Mouse (Mus musculus) right cerebral cortex, adult 18-20 months (tissue): ENCODE results near the gene Serpine3.
"Not testable (repeated sequence)": the region's sequence is repeated elsewhere in the genome, so short reads cannot be mapped to it uniquely, and the experiment has no call there.

ENCODE experiments used
- DNase-seq: peaks from one replicate; pipeline ENCODE4 v3.0.0; 2022; ENCODE audit warnings: mixed read lengths

Gene Serpine3

DNA sequence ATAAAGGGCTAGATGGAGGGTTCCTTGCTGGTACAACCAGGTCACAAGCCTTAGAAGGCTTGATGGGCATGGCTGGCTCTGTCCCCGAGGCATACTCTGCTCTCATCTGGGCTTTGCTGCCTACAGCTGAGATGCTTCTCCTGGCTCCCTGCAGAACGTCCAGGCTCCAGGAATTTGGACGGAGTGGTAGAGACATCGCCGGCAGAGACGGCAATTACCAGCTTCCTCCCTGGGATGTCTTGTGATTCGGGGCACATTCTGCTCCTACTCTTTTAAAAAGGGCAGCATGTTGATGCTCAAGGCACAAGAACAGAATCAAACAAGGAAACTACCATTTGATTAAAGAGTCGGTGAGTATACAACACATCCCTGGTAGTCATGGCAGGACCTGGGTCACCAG, at the start of gene Serpine3:
TSS of gene Serpine3 (plus strand) at position 301 of the 400 bp plus-strand sequence.
- DNase-seq: no peak

DNA sequence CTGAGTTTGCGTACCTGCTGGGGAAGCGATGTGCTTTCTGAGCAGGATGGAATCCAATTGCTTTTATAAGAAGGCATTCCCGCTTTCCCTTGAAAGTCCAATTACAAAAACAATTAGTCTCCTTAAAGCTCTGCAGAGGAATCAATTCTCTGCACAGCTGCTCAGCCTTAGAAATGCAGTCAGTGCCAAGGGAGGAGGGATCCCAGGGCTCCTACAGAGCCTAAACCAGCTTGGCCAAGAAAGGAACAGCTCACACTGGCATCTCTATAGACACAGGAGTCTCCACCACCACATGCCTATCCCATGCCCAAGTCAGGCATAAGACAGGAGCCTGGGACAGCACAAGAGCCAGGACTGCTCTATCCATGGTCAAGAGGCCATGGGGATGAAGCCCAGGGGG, 41.1 kb upstream of the Serpine3 start:
- peak; percentile 41 for DNase-seq

DNA sequence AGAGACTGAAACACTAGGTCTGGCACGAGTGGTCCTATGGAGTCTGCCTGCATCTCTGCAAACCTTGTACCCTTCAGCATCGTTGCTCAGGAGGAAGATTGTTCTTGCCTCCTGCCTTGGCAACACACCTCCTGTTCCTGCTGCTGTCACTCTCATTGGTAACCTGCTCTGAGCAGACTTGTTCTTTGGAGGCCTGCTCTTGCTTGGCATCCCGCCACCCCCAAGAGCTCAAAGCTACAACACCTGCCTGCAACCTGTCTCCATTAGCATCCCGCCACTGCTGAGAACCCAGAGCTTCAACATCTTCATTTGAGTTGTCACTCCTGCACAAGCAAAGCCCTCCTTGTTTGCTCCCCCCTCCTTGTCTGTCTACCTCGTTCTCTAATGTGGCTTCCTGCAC, 35.5 kb upstream of the Serpine3 start:
- DNase-seq: no peak

DNA sequence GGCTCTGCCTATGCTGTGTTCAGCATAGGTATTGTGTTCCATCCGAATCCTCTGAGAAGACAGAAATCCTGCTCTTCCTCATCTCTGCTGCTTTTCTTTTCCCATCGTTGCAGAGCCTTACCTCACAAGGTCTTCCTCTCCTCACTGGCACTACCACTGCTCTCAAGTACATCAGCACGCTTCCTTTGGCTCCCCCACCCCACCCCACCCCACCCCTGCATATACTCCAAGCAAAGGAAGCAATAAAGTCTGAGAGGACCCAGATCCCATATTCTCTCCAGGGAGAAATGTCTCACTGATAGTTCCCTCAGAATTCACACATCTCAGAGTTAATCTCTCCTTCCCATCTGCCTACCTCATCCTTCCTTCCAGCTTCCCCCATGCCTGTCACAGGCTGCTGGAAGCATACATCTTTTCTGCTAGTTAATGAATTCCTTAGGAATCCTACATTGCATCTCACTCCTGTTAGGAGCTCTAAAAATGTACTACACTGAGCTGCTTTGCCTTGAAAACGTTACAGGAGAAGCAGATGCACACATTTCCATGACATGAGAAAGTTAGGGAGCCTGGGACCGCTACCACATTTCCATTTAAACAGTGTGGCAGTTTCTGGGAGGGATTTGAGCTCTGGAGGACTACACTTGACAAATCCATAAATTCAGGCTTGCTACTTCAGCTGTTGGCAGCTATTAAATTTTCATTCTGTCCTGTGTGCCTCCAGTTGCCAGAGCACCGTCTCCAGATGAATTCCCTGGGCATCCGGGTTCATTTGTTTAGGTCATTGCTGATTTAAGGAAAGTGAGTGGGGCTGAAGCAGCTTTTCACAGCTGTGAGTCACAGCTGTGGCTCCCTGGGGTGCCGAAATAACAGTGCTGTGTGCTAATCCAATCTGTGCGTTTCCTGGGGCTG, 25.8 kb upstream of the Serpine3 start:
- DNase-seq: peak; percentile 71

DNA sequence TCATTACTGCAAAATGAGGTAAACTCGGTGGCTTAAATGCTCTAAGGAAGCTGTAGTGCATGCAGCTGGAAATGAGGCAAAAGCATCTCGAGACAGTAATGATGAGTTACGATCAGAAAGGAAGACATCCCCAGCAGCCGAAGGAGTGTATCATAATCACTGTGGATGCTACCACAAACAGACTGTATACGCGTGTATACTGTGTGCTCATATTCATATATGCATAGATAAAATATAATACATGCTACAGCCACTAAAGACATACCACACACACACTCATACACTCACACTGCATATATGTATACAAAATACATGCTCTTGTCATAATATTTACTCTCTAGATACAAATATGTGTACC, 25.1 kb upstream of the Serpine3 start:
- DNase-seq: no peak

DNA sequence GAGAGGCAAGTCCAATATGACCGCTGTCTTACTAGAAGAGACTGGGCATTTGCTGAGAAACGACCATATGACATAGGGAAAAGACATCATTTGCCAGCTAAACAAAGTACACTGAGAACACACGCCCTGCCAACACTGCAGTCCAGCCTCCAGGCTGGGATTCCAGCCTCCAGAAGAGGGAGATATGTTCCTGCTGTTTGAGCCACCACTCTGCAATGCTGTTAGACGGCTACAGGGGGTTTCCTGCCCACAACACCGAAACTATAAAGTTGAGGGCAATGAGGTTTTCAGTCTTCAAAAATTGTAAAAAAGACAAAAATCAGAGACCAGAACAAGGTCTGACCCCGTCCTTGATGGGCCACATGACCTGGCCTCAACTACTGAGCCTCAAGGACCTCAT, 24.4 kb upstream of the Serpine3 start:
- no peak for DNase-seq

DNA sequence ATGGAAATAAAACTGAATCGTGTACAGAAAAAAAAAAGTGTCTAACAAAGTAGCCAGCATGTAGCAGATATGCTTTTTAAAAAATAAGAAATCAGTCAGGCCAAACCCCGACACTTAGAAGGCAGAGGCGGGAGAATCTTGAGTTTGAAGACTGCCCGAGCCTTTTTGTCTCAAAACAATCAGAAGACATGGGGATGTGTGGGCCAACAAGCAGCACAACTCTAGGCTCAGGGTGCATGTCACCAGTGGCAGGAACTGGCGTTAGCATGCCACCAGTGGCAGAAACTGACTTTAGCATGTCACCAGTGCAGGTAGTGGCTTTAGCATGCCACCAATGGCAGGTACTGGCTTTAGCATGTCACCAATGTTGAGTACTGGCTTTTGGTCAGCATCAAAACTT, 23.9 kb upstream of the Serpine3 start:
- no peak for DNase-seq

DNA sequence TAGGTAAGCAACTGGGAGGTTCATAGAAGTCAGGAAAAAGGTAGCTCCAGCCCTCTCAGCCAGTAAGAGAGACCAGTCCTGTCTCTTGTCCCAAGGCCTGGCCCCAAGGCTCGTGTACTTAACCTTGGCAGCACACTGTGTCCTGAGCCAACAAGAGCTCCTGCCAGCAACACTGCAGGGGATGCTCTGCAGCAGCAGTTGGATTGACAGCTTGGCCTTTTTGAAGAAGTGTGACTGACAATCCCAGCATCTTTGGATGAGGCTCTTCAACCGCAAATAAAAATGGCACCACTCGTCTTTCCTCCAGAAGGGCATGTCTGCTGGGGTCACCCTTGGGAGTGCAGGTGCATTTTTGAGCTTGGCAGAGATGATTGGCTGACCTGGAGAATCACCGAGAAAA, 23.1 kb upstream of the Serpine3 start:
- no peak for DNase-seq

DNA sequence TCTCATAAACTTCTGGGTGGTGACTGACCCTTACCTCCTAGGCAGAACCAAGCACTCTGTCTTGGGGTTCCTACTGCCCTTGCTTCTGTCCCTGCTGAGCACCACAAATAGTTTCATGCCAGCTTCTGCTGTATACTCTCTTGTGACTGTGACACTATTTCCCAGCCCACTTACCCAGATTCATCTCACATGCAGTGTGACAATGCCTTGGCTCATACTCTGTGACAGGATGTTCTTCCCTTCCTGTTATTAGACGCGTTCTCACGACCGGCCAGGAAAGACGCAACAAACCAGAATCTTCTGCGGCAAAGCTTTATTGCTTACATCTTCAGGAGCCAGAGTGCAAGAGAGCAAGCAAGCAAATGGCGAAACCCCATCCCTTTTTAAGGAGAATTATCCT, 21.1 kb upstream of the Serpine3 start:
- not testable (repeated sequence) for DNase-seq

DNA sequence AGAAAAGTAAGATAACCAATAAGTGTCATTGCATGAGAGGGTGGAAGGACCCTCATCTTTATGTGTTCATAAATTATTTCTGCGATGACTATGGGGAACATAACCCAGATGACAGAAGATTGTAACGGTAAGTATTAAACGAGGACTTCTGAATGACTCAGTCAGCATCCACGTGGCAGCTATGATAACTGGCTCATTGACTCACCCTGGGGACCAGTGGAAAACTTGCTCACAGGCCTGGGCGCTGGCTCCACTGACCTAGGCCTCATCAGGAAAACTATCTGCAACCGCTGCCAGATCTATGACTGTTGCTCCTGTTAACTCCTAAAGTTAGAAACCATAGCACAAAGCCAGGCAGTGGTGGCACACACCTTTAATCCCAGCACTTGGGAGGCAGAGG, 15.1 kb upstream of the Serpine3 start:
- no peak for DNase-seq

DNA sequence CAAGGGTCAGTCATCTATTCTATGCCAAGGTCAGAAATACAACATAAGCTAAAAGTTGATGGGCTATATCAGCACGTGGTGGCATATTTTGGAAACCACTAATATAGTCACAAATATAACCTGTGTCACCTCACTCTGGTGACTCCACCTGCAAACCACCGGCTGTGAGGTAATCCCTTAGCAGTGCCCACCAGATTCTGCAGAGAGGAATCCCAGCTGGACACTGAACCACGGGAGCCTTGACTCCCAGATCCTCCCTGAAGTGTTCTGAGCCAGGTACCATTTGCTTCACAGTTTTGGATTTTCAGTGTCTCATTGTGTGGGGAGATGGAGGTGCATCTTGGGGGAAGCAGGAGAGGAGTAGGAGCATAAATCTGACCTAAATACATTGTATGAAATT, 13.1 kb upstream of the Serpine3 start:
- no peak for DNase-seq

DNA sequence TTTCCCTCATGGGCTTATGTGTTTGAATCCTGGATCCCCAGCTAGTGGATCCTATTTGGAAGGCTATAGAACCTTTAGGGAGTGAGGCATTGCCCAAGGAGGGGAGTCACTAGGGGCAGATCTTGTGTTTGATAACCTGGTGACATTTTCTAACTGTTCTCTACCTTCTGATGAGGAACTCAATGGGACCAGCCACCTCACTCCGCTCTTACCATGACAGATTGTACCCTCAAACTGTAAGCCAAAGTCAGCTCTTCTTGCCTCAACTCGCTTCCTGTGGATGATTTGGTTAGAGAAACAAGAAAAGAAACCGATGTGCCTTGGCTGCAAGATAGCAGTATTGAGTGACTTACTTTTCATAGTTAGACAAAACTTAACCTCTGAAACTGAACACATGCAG, 11.7 kb upstream of the Serpine3 start:
- no peak for DNase-seq

DNA sequence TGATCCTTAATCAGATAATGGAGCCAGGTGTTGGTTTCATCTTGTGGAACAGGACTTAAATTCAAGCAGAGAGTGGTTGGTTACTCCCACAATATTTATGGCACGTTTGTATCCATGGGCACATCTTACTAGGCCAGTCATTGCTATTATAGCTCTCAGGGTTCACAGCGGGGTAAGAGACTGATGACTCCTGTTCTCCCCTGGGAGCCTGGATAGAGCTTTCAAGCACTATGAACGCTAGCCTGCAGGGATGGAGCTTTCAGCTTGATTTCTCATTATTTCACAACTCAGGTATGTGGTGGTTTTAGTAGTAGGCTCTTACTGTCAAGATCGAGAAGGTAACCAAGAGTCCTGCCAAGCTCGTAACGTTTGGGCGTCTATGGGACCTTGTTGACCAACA, 7.5 kb upstream of the Serpine3 start:
- no peak for DNase-seq

DNA sequence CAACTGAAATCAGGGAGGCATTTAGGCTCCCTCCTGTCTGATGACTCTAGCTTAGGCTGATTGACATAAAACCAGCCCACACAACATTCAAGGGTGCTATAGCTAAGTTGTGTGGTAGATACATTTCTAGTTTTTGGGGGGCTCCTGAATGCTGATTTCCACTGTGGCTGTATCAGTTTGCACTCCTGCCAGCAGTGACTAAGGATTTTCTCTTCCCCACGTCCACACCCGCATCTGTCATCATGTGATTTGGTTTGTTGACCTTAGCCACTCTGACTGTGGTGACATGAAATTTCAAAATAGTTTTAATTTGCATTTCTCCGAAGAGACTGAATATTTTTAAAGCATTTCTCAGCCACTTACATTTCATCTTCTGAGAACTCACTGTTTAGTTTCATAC, 6.0 kb upstream of the Serpine3 start:
- no peak for DNase-seq

DNA sequence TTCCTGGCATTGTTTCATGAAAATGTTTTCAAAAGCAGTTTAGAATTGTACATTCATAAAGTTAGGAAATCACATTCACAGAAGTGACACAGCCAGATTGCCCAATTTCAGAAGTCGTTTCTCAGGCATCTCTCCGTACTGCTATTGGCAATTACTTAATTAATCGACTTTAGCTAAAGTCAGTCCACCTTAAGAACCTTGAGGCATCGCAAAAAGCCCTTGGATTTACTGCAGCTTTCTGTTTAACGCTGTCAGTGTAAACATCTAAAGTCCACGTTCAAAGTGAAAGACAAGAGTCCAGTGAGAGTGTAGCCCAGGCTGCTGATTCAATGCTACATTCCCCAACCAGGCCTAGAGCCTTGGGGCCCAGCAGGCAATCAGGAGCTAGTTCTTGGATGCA, 1.1 kb upstream of the Serpine3 start:
- DNase-seq: no peak

DNA sequence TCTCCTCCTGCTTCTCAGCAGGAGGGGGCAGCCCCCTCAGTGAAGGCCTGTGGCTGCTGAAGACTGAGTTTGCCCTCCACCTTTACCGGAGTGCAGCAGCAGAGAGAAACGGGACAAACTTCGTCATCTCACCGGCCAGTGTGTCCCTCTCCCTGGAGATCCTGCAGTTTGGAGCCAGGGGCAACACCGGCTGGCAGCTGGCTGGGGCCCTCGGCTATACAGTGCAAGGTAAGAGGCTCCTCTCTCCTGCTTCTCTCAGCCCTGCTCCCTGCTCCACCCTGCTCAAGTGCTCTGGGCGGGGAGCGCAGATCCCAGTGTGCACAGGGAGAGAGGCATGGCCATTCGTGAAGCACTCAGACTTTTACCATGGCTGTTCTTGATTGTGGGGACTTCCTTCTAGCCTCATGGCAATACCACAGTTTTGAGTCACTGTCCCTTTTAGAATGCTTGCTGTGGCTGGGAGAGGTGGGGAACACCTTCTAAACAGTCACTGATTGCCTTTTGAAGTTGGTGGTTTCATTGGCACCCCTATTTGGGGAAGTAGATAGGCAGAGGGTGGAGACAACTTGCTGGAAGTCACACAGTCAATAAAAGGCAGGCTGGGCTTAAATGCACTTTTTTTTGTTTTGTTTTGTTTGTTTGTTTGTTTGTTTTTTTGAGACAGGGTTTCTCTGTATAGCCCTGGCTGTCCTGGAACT, 1.7 kb downstream of the Serpine3 start:
- no peak for DNase-seq

DNA sequence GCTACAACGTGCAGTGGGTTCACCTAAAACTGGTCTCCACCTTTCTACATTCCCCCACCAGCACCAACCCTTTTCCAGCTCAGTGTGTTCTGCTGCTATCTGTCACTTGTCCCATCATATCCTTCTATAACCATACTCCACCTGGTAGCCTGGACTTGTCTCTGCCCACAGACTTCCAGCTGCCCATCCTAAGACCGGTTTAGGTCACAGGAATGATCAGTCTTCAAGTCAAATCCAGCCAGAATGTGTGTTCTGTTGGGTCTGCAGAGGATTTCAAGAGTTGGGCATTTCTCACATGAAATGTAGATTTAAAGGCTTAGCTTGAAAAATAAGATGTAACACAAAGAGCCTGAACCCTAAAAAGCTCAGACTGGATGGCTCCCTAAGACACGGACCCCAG, 10.2 kb downstream of the Serpine3 start:
- no peak for DNase-seq

DNA sequence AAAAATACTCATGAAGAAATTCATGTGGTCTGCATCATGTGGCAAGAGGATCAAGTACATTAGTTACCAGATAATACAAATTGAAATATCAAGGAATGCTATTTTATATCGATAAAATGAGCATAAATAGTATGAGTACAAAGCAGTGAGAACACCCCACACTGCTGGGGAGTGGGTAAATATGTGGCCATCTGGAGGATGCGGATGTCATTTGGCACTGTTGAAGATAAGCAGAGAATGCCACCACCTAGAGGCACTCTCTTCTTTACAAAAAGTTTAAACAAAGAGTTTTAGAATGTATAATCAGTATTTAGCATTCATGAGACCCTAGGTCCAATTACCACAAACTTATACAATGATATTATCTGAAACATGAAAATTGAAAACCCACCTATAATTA, 54.7 kb downstream of the Serpine3 start:
- DNase-seq: no peak

DNA sequence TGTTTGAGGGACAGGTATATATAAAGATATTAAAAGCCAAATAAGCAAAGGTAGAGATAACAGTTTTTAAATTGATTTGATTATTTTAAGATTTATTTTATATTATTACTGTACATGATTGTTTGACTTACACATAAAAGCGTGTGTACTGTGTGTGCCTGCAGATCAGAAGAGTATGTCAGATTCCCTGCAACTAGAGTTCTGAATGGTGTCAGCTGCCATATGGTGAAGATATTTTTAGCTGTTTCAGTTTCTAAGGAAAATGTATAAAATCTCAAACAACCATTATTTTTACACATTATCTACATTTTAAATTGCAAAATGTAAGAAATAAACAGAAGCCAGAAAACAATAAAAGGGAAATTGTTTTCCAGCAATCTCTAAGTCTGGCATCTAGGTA, 58.2 kb downstream of the Serpine3 start:
- DNase-seq: no peak

DNA sequence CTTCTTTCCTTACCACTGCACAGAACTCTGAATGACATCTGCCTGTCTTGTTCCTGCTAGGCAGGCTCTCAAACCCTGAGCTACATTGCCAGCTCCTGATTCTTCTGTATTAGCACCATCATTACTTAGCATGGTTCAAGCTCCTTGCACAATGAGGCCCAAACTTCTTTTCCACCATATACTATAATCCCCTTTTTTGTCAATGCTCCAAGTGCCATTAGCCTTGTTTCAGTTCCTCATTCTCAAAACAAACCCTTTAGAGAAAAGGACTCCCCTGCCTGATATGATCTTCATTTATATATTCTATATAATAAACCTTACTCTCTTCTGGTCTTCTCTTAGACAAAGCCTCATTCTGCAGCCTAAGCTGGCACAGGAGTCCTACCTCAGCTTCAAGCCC, 61.1 kb downstream of the Serpine3 start:
- DNase-seq: no peak

DNA sequence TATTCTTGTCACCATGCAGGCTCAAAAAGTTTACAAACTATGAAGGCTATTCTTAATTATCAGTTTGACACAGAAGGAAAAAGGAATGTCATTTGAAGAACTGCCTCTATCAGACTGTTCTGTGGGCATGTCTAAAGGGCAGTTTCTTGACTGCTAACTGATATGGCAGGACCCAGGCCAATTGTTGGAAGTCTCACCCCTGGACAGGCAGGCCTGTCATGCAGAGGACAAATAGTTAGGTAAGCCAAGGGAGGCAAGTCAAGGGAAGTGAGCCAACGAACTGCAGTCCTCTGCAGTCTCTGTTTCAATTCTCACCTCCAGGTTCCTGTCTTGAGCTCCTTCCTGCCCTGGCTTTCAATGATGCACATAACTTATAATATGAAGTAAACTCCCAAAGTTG, 68.4 kb downstream of the Serpine3 start:
- no peak for DNase-seq

DNA sequence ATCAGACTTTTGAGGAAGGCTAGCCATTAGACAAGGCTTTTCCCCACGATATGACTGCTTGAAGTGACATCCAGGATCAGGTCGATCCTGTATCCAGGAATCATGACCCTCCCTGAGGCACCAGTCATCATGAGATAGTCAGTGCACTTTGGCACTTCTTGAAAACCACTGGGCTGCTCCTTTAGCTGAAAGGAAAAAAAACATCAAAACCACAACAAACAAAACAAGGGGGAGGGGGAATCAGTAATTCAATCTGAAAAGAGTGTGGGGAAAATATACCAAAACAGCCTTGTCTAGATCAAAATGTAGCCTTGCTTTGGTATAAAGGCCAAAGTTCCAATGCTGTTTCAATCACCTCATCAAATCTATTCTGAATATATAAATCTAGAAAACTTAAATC, 70.2 kb downstream of the Serpine3 start:
- no peak for DNase-seq

DNA sequence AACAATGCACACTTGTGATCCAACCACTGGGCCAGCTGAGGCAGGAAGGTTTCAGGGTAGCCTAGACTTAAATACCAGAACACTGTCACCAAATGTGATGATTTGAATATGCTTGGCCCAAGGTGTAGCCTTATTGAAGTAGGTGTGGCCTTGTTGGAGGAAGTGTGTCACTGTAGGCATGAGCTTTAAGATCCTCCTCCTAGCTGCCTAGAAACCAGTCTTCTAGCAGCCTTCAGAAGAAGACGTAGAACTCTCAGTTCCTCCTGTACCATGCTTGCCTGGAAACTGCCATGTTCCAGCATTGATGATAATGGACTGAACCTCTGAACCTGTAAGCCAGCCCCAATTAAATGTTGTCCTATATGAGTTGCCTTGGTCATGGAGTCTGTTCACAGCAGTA, 72.2 kb downstream of the Serpine3 start:
- no peak for DNase-seq
